In genomic region chr5:91345064-91345463, GRCm38 (mm10) we compare ENCODE assay signal across 14 mouse cellular contexts.
"Had no signal": no experiment of that assay in that cellular context is flagged by ENCODE, and none has a peak within 500 bp of the region (broad histone marks: within the 10 kb centered on the region; RNA-seq: fewer than 3 reads in every experiment).

No protein-coding gene starts in this region.

- DNase-seq: liver, postnatal 0 days; lung, adult 2 months; lung, postnatal 14 days; lung, postnatal 36 days; midbrain, embryonic 14.5 days; retina, postnatal 1 day; right cerebral cortex, adult 18-20 months; right cerebral cortex, postnatal 25 days; right cerebral cortex, postnatal 4 days; thymus, adult 2 months; thymus, postnatal 25 days; thymus, postnatal 4 days had no signal

- ATAC-seq: liver, postnatal 0 days; lung, postnatal 0 days; midbrain, embryonic 16.5 days had no signal
